Mouse (Mus musculus) spleen, postnatal 4 days (tissue): ENCODE measurements around the gene Prkaca.

Experiments
- DNase-seq, 2 experiments: peaks; one replicate each; pipeline ENCODE4 v3.0.0; 2022; ENCODE audit warnings: low spot score in 2 of 2

The Prkaca gene

GRCm38 (mm10) chr8:83972150-83973120 is at the start of gene Prkaca:
Gene Prkaca (plus strand): TSS chr8:83972993.
- DNase-seq: peak; percentile 97 to 98

DNA sequence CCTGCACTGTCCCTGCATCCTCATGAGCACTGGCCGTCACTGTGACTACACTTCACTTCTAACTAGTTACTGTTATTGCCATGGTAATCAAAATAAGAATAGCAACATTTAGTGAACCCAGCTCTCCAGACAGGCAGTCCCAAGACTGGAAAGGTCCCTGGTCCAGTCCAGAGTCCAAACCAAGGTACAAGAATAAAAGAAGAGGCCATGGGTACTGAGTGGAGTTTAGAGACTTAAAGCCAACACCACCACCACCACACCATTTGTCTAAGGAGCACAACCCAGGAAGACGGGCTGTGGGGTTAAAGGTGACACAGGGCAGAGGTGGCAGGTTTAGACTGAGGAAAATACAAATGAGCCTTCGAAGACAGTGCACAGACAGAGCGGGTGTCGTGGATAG is 48.2 kb upstream of the Prkaca start:
- no peak for DNase-seq

GRCm38 (mm10) chr8:83926266-83926665 is 46.5 kb upstream of the Prkaca start:
- DNase-seq: no peak

DNA sequence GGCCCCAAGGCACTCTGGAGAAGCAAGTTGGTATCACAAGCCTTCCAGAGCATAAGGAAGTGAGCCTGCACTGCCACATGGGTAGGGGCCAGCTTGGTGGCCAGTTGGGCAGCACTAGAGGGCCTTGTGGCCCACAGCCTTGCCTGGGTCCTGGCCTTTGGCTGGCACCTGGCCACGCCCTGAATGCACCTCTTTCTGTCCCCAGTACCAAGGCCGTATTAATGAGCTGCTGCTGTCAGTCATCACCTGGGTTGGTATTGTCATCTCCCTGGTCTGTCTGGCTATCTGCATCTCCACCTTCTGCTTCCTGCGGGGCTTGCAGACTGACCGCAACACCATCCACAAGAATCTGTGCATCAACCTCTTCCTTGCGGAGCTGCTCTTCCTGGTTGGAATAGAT is 38.6 kb upstream of the Prkaca start:
- peak in 1 of 2 experiments; percentile 54 for DNase-seq

DNA sequence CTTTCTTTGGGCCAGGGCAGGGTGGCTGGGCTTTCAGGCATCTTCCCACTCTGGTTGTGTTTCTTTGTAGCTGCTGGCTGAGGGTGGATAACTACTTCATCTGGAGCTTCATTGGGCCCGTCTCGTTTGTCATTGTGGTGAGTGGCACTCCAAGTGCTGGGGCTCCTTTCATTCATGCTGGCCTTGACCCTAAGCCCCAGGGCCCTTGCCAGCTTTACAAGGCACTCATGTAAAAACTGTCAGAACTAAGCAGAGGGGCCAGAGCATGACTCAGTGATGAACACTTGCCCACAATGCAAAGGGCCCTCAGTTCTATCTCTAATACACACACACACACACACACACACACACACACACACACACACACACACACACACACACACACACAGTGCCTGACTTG is 37.8 kb upstream of the Prkaca start:
- no peak for DNase-seq

DNA sequence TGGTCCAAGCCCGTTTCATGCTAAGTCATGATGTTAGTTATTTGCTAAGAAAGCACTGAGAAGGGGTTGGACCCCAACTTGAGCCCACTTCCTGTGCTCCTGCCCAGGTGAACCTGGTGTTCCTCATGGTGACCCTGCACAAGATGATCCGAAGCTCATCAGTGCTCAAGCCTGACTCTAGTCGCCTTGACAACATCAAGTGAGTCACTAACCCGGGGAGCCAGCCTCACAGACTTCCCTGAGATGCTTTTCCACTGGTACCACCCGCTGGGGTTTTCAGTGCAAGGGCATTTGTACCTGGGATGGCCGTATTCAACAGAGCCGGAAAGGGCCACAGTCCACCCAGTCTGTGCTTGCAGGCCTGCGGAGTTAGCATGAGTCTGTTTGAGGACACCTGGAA is 37.4 kb upstream of the Prkaca start:
- DNase-seq: peak in 1 of 2 experiments; percentile 54

DNA sequence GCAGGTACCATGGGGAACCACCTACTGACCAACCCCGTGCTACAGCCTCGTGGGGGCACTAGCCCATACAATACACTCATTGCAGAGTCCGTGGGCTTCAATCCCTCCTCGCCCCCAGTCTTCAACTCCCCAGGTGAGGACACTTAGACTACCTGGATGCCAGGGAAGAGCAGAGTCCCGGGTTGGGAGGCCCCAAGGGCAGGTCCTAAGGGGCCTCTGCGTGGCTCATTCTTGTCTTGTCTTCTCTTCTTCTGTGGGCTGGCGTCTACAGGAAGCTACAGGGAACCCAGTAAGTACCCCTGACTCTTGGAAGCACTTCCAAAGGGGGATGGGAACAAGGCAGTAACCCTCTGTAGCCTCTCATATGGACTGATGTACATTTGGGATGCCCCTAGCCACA is 35.1 kb upstream of the Prkaca start:
- DNase-seq: peak in 1 of 2 experiments; percentile 49

DNA sequence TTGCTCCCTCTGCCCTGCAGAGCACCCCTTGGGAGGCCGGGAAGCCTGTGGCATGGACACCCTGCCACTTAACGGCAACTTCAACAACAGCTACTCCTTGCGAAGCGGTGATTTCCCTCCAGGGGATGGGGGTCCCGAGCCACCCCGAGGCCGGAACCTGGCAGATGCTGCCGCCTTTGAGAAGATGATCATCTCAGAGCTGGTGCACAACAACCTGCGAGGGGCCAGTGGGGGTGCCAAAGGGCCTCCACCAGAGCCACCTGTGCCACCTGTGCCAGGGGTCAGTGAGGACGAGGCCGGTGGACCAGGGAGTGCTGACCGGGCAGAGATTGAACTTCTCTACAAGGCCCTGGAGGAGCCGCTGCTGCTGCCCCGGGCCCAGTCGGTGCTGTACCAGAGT is 34.5 kb upstream of the Prkaca start:
- peak in 1 of 2 experiments; percentile 65 for DNase-seq

GRCm38 (mm10) chr8:83941066-83941677 is 31.6 kb upstream of the Prkaca start:
- peak in 1 of 2 experiments; percentile 51 for DNase-seq

DNA sequence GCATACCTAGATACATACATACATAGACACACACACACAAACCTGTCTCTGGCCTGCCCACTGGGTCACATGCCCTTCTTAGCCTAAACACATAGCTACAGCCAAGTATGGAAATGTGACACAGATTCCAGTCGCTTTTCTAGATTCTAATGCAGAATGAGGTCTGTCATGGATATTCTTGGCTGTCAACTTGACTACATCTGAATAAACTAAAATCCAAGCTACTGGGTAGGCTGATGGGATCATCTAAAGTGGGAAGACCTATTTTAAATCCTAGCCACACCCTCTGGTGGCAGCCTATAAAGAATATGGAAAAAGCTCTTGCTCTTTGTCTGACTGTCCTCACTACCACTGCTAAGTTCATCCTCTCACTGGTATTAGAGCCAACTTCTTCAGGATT is 30.3 kb upstream of the Prkaca start:
- no peak for DNase-seq

GRCm38 (mm10) chr8:83945540-83945939 is 27.3 kb upstream of the Prkaca start:
- no peak for DNase-seq

- no peak for DNase-seq
Observed at GRCm38 (mm10) chr8:83954749-83955105, 18.1 kb upstream of the Prkaca start.

DNA sequence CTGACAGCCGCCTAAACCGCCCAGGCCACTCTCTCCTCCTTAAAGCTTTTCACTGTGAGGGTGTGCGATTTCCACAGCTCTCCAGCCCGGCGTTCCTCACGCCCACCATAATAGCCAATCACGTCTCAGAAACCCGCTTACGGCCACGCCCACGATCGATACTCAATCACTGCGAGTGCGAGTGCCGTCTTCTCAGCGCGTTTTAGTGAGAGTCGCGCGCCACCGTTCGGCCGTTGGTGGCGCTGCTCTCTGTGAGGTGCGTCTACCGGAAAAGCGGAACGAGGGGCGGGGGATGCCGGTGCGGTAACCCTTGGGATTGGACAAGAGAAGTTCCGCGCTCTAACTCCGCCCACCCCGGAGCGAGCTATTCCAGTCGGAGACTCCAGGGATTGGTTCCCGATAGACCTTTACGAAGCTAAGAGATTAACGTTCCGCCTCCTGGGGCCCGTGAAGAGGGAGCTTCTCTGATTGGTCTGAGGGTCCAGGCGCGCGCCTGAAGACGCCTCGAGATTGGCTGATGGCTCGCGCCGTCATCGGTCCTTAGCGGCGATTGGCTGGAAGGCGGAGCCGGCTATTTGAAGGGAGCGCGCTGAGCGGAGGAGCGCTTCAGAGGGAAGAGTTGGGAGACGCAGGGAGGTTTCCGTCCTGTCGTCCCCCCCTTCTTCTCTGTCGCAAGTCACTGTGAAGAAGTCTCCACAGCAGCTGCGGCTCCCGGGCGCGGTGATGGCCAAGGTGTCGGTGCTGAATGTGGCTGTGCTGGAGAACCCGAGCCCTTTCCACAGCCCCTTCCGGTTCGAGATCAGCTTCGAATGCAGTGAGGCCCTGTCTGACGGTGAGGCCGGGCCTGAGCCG is 17.5 kb upstream of the Prkaca start, which contains the start of the genes Gm10644 and Asf1b:
TSS of gene Gm10644 (minus strand) at position 100 of the 852 bp plus-strand sequence.
TSS of gene Asf1b (plus strand) at position 402 of the 852 bp plus-strand sequence.
- peak; percentile 97 for DNase-seq

- DNase-seq: no peak
Observed at GRCm38 (mm10) chr8:83955958-83956218, 16.9 kb upstream of the Prkaca start.

- peak in 1 of 2 experiments; percentile 53 for DNase-seq
Observed at GRCm38 (mm10) chr8:83956789-83957188, 16.0 kb upstream of the Prkaca start.

DNA sequence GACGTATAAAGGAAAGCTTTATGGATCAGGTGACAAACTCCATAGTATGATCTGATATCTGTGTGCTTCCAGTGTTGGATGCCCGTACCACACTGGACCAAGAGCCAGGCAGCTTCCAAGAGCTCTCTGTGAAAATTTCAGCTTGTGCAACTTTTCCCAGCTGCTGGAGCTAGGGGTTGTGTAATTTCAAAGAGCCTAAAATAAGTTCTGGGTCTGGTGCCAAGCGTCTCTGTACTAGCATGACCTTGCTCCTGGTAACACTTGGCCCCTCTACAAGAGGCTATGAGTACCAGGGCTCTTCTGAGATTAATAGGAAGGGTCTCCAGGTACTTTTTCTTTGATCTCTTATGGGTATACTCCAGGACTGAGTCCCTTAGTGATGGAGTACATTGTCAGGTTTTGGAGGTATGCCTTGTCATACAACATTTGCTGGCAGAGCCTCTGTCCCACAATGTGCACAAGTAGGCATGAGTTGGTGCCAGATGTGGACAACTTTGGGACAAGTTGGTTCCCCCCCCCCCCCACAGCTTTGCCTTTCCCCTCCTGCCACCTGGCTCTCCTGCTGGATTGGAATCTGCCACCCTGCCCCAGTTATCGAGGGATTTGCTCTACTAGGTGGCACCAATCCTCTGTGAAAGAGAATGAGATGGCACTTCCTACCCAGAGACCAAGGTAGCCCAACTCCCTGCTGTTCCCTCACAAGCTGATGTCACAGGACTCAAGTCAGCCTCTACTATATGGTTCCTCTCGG is 8.6 kb upstream of the Prkaca start:
- DNase-seq: no peak

DNA sequence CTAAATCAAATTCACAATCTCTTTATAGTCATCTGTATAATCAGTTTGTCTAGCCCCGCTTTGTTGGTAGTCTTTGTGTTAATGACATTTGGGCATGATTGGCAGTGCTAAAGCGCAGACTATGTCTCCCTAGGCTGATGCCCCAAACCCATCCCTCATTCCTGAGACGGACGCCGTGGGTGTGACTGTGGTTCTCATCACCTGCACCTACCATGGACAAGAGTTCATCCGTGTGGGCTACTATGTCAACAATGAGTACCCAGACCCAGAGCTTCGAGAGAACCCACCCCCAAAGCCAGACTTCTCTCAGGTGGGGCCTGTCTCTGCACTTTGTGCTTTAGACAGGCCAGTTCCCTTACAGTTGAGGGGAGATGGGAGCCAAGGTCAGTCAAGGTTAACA is 5.1 kb upstream of the Prkaca start:
- no peak for DNase-seq

GRCm38 (mm10) chr8:83971121-83971520 is 1.7 kb upstream of the Prkaca start:
- no peak for DNase-seq

DNA sequence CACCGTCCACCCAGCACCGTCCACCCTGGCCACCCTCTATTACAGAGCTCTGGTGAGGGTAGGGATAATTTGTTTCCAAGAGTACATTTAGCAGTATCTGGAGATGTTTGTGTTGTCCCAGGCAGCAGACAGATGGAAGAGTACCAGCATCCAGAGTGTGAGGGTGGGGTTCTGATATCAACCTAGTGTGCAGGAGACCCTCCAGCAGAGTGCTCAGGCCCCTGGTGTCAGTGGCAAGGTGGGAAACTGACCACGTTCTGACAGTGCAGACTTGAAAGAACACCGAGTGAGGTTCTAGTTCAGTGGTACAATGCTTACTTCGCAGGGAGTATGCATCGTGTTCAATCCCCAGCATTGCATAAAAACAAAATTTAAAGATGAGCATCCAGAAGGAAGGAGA is 1.1 kb upstream of the Prkaca start:
- DNase-seq: peak in 1 of 2 experiments; percentile 59

GRCm38 (mm10) chr8:83973161-83974031 is 603 bp downstream of the Prkaca start:
- DNase-seq: peak; percentile 23 to 67
